Mouse (Mus musculus): Measurements from ENCODE around the gene Olfr786.

Olfr786 gene

GRCm38 (mm10) chr10:129427006-129427405, at the start of gene Olfr786:
Olfr786 (plus strand) TSS chr10:129427306.
- no peak for DNase-seq (ENCODE audit: low spot score in 2 of 2)

GRCm38 (mm10) chr10:129383783-129384182, 43.3 kb upstream of the Olfr786 start, which contains the start of gene Olfr784:
Olfr784 (plus strand) TSS chr10:129384083.
- no peak for DNase-seq (ENCODE audit: low spot score in 2 of 2)

- DNase-seq (ENCODE audit: low spot score in 2 of 2), result no peak
Measured at GRCm38 (mm10) chr10:129400892-129401291, 26.2 kb upstream of the Olfr786 start.

GRCm38 (mm10) chr10:129405126-129405525, 22.0 kb upstream of the Olfr786 start, which contains the start of gene Olfr785:
Olfr785 (plus strand) TSS chr10:129405426.
- DNase-seq (ENCODE audit: low spot score in 2 of 2), result no peak

GRCm38 (mm10) chr10:129461562-129461961, 34.5 kb downstream of the Olfr786 start, which contains the start of gene Olfr787:
Olfr787 (plus strand) TSS chr10:129461862.
- DNase-seq (ENCODE audit: low spot score in 2 of 2), result no peak

GRCm38 (mm10) chr10:129470698-129471097, 43.6 kb downstream of the Olfr786 start, which contains the start of gene Olfr788:
Olfr788 (plus strand) TSS chr10:129470998.
- DNase-seq (ENCODE audit: low spot score in 2 of 2), result no peak

GRCm38 (mm10) chr10:129473256-129473655, 46.1 kb downstream of the Olfr786 start:
- DNase-seq (ENCODE audit: low spot score in 2 of 2), result no peak

GRCm38 (mm10) chr10:129473723-129474122, 46.6 kb downstream of the Olfr786 start:
- no peak for DNase-seq (ENCODE audit: low spot score in 2 of 2)

- no peak for DNase-seq (ENCODE audit: low spot score in 2 of 2)
Measured at GRCm38 (mm10) chr10:129484452-129484851, 57.3 kb downstream of the Olfr786 start, which contains the start of gene Olfr789. Olfr789 (plus strand) TSS chr10:129484752.

Measured in urinary bladder, postnatal 4 days (tissue).